Mouse (Mus musculus) intestine, embryonic 14.5 days (tissue): ENCODE measurements around the gene Btnl10. TPM values are rescaled to one million over a fixed set of nuclear protein-coding genes. Genes with fewer than 3 reads are reported as not detected.

Experiments
- ATAC-seq: fragments of 200-750 bp; cut with Nextera tagmentation; replicated peaks from 2 replicates; pipeline ENCODE4 v1.8.0; 2017; ENCODE audit warnings: low read depth, moderate number of reproducible peaks, moderate TSS enrichment, moderate library complexity; ENCODE audit not compliant: low FRiP score, low TSS enrichment
- DNase-seq: peaks from one replicate; pipeline ENCODE4 v3.0.0-alpha.2; 2018; ENCODE audit warnings: low spot score
- H3K27ac ChIP-seq: fragments of 300-500 bp; sonication (generic); 2 replicates; pipeline ENCODE4 v1.5.1; 2014; ENCODE audit warnings: low read depth, mild to moderate bottlenecking, control low read depth
- H3K27me3 ChIP-seq: fragments of 300-500 bp; sonication (generic); replicated peaks from 2 replicates; pipeline ENCODE4 v1.6.1; 2014; ENCODE audit warnings: low read length, control low read depth; ENCODE audit not compliant: control insufficient read depth, insufficient read depth
- H3K36me3 ChIP-seq: fragments of 300-500 bp; sonication (generic); 2 replicates; pipeline ENCODE4 v1.6.1; 2014; ENCODE audit warnings: low read length, control low read depth; ENCODE audit not compliant: control insufficient read depth, insufficient read depth
- H3K4me1 ChIP-seq: fragments of 300-500 bp; sonication (generic); replicated peaks from 2 replicates; pipeline ENCODE4 v1.6.1; 2014; ENCODE audit warnings: low read length, control low read depth, mixed read lengths; ENCODE audit not compliant: control insufficient read depth, insufficient read depth
- H3K4me2 ChIP-seq: fragments of 300-500 bp; sonication (generic); 2 replicates; pipeline ENCODE4 v1.6.1; 2014; ENCODE audit warnings: low read length
- H3K4me3 ChIP-seq: fragments of 300-500 bp; sonication (generic); 2 replicates; pipeline ENCODE4 v1.5.1; 2014; ENCODE audit warnings: low read depth, low read length, control low read depth, mixed read lengths
- H3K9ac ChIP-seq: fragments of 300-500 bp; sonication (generic); 2 replicates; pipeline ENCODE4 v1.6.1; 2014; ENCODE audit warnings: mild to moderate bottlenecking, low read length
- H3K9me3 ChIP-seq: fragments of 300-500 bp; sonication (generic); 2 replicates; pipeline ENCODE4 v1.6.1; 2016; ENCODE audit warnings: low read length, control low read depth; ENCODE audit not compliant: control insufficient read depth
- WGBS: fragments of 180-500 bp; shearing (Covaris S2); extraction: QIAGEN DNeasy Blood & Tissue Kit; methylation state at CpG from one replicate; pipeline ENCODE4 v1.1.7; 2014; 5-methylcytosine and 5-hydroxymethylcytosine counted together
- polyA plus RNA-seq: library from polyadenylated mRNA; unstranded; fragments of >200 nt; fragmentation: Nextera tagmentation; extraction: Ambion mirVana; gene quantifications from 2 replicates; pipeline ENCODE4 v1.2.1, GENCODE M21; 2014

Gene Btnl10
- polyA plus RNA-seq, 1 experiment from 2014 or later = 0.05 TPM

GRCm38 (mm10) chr11:58958536-58958935, 40.8 kb downstream of the Btnl10 start:
- no peak overlapping the region for H3K4me2 ChIP-seq
- peak; percentile 49 for DNase-seq
- no peak overlapping the region for H3K9ac ChIP-seq

GRCm38 (mm10) chr11:58959186-58959825, 41.6 kb downstream of the Btnl10 start:
- 35% methylated on average over 15 of the region's 15 CpGs for WGBS
- Histone ChIP-seq H3K9me3 (peaks cover 6% of the 10 kb centered on the region; the same call in 1 of the 2 replicates), H3K4me3 (peak overlapping the region; percentile 41), H3K36me3 (peaks cover 19% of the 10 kb centered on the region), H3K27me3 (peaks cover 10% of the 10 kb centered on the region), H3K4me1 (peaks cover 19% of the 10 kb centered on the region), H3K9ac (peak overlapping the region; percentile 31), H3K4me2 (peak overlapping the region; percentile 58), H3K27ac (no peak overlapping the region)
- DNase-seq (peak; percentile 52), ATAC-seq (no peak)

More at GRCm38 (mm10) chr11:58958536-58958935, 40.8 kb downstream of the Btnl10 start:
- peaks cover 6% of the 10 kb centered on the region; the same call in 1 of the 2 replicates for H3K9me3 ChIP-seq
- H3K4me1 ChIP-seq = peaks cover 19% of the 10 kb centered on the region
- peaks cover 19% of the 10 kb centered on the region for H3K36me3 ChIP-seq
- no peak overlapping the region for H3K4me3 ChIP-seq
- no peak overlapping the region for H3K27ac ChIP-seq
- H3K27me3 ChIP-seq = peaks cover 10% of the 10 kb centered on the region
- WGBS = 89% methylated on average over 6 of the region's 6 CpGs
- no peak for ATAC-seq

GRCm38 (mm10) chr11:58959921-58960465, 42.3 kb downstream of the Btnl10 start:
- peak; percentile 87 for DNase-seq
- Histone ChIP-seq H3K9me3 (peaks cover 6% of the 10 kb centered on the region; the same call in 1 of the 2 replicates), H3K36me3 (peaks cover 19% of the 10 kb centered on the region), H3K9ac (peak overlapping the region; percentile 31), H3K27me3 (peaks cover 10% of the 10 kb centered on the region), H3K4me3 (peak overlapping the region; percentile 41), H3K4me1 (peaks cover 19% of the 10 kb centered on the region), H3K27ac (no peak overlapping the region), H3K4me2 (peak overlapping the region; percentile 58)
- peak; percentile 74 for ATAC-seq
- 5% methylated on average over 40 of the region's 40 CpGs for WGBS

- 57% methylated on average over 50 of the region's 50 CpGs for WGBS
- DNase-seq (peak; percentile 50), ATAC-seq (no peak)
- H3K36me3 ChIP-seq = peaks cover 15% of the 10 kb centered on the region
- peaks cover 6% of the 10 kb centered on the region; the same call in 1 of the 2 replicates for H3K9me3 ChIP-seq
- no peak overlapping the region for H3K4me3 ChIP-seq
- H3K27ac ChIP-seq = no peak overlapping the region
- H3K27me3 ChIP-seq = peaks cover 10% of the 10 kb centered on the region
- no peak overlapping the region for H3K4me2 ChIP-seq
- H3K4me1 ChIP-seq = peaks cover 13% of the 10 kb centered on the region
- no peak overlapping the region for H3K9ac ChIP-seq
Measured at GRCm38 (mm10) chr11:58961364-58962177, 43.9 kb downstream of the Btnl10 start.

- no peak overlapping the region for H3K4me3 ChIP-seq
- H3K27me3 ChIP-seq = peaks cover 10% of the 10 kb centered on the region
- no peak overlapping the region for H3K9ac ChIP-seq
- no peaks in the 10 kb centered on the region for H3K36me3 ChIP-seq
- H3K4me1 ChIP-seq = peaks cover 4% of the 10 kb centered on the region
- H3K9me3 ChIP-seq = peaks cover 6% of the 10 kb centered on the region; the same call in 1 of the 2 replicates
- DNase-seq = peak; percentile 53
- H3K4me2 ChIP-seq = no peak overlapping the region
- 37% methylated on average over 17 of the region's 17 CpGs for WGBS
- ATAC-seq = no peak
- no peak overlapping the region for H3K27ac ChIP-seq
Measured at GRCm38 (mm10) chr11:58963543-58963942, 45.8 kb downstream of the Btnl10 start.

GRCm38 (mm10) chr11:58964216-58964615, 46.5 kb downstream of the Btnl10 start:
- H3K27me3 ChIP-seq = peaks cover 10% of the 10 kb centered on the region
- peaks cover 4% of the 10 kb centered on the region for H3K4me1 ChIP-seq
- no peak overlapping the region for H3K27ac ChIP-seq
- peaks cover 6% of the 10 kb centered on the region; the same call in 1 of the 2 replicates for H3K9me3 ChIP-seq
- H3K9ac ChIP-seq = no peak overlapping the region
- H3K4me3 ChIP-seq = no peak overlapping the region
- no peak overlapping the region for H3K4me2 ChIP-seq
- 87% methylated on average over 7 of the region's 7 CpGs for WGBS
- ATAC-seq = no peak
- peak; percentile 41 for DNase-seq
- no peaks in the 10 kb centered on the region for H3K36me3 ChIP-seq

GRCm38 (mm10) chr11:58965001-58965760, 47.5 kb downstream of the Btnl10 start:
- Histone ChIP-seq H3K27ac (no peak overlapping the region), H3K27me3 (peaks cover 10% of the 10 kb centered on the region), H3K36me3 (no peaks in the 10 kb centered on the region), H3K4me2 (no peak overlapping the region), H3K9ac (no peak overlapping the region), H3K9me3 (peaks cover 6% of the 10 kb centered on the region; the same call in 1 of the 2 replicates), H3K4me3 (no peak overlapping the region), H3K4me1 (no peaks in the 10 kb centered on the region; the same call in 1 of the 2 replicates)
- DNase-seq (no peak), ATAC-seq (no peak)
- 40% methylated on average over 12 of the region's 12 CpGs for WGBS

- Histone ChIP-seq H3K27me3 (peaks cover 5% of the 10 kb centered on the region), H3K9ac (no peak overlapping the region), H3K4me1 (no peaks in the 10 kb centered on the region; the same call in 1 of the 2 replicates), H3K36me3 (peaks cover 11% of the 10 kb centered on the region), H3K4me2 (no peak overlapping the region), H3K4me3 (no peak overlapping the region), H3K27ac (no peak overlapping the region), H3K9me3 (no peaks in the 10 kb centered on the region)
- DNase-seq (no peak), ATAC-seq (no peak)
- WGBS = 95% methylated on average over 1 of the region's 1 CpGs
Measured at GRCm38 (mm10) chr11:58967346-58967745, 49.6 kb downstream of the Btnl10 start.
